Mouse (Mus musculus): ENCODE results near the gene Mpc2.

Mpc2 gene

DNA sequence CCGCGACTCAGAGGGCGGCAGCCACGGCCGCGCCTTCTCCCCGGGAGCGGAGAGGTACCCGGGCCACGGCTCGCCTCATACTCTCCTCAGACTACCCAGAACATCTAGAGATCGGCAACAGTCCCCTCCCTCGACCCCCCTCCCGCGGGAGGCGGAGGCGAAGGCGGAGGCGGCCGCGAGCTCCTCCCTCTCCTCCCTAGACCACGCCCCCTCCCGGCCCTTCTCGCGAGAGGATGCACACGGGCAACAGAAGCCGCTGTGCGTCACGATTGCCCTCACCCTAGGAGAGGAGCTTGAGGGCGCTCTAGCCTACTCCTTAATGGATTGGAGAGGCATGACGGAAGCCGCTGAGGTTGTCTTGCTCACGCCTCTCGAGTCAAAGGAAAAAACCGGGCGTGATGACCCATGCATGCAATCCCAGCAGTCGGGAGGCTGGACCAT, at the start of gene Mpc2, which contains the start of gene Dcaf6:
TSS of gene Mpc2 (plus strand) at position 278 of the 441 bp plus-strand sequence.
TSS of gene Dcaf6 (minus strand) at position 116 of the 441 bp plus-strand sequence.
- peak; percentile 100 for DNase-seq (ENCODE audit: low spot score in 2 of 2)

DNA sequence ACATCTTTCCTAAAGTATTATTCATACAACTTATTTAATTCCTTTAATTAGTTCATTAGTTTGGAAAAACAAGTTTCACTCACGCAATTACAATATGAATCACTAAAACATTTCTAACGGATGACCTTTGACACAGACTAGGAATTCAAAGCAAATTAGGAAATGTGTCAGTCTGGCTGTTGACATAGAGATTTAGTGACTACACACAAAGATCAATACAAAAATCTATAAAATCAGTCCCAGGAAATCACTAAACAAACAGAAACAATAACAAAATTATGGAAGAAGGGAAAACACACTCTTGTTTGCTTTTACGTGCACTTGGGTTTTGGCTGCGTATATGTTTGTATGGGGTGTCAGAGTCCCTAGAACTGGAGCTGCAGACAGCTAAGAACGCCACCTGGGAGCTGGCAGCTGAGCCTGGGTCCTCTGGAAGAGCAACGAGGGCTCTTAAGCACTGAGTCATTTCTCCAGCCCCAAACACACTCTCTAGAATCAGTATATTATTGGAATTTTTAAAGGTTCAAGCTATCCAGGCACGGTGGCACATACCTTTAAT, 39.0 kb upstream of the Mpc2 start:
- DNase-seq (ENCODE audit: low spot score in 2 of 2) = no peak

DNA sequence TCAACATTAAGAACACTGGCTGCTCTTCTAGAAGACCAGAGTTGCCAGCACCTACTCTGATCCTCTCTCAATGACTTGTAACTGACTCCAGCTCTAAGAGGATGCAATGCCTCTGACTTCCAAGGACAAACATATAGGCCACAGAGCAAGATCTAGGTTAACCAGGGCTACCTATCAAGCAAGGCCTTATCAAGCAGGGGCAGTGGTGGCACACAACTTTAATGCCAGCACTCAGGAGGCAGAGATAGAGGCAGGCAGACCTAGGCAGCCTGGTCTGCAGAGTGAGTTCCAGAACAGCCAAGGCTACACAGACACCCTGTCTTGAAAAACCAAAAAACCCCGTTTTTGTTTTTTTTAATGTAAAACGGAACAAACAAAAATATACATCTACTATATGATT, 34.2 kb upstream of the Mpc2 start:
- DNase-seq (ENCODE audit: low spot score in 2 of 2) = peak; percentile 9 to 15

DNA sequence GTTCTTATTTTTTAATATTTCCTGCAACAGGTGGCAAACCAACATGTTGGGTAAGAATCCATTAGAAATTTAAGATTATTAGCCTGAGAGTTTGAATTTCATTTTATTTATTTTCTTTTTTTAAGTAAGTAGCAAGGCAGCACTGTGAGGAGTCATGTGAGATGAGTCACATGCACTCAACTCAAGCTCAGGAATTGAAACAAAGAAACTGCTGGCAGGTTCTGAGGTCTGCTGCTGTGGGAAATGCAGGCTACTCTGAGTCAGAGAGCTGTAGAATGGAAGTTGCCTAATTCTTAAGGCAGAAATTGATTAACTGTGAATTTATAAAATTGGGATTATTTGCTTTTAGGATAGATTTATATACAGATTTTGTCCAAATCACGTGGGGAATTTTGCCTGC, 27.6 kb upstream of the Mpc2 start:
- DNase-seq (ENCODE audit: low spot score in 2 of 2) = no peak

DNA sequence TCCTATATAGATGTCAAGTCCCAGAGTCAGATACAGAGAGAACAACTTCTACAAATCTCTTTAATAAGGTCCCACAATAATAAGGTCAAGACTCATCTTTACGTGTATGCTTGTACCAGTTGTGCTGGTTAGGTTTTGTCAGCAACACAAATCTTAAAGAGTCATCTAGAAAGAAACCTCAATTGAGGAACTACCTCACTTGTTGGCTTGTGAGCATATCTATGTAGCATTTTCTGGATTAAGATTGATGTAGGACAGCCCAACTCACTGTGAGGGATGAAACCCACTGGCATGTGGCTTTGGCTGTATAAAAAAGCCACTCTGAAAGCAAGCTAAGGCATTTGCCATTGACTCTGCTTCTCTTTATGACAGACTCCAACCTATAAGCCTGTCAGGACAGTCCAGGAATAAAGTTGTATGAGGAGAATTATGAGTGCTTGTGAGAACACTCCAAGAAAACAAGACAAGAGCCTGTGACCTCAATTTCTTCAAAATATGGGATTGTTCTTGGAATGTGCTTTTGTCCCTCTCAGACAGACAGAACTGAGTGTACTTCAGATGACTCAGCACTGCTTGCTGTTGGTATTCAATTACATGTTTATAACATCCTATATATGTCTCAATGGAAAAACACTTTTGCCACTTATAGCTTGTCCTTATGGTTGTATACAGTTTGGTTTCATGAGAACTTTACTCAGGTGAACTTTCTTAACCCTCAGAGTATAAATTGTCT, 22.0 kb upstream of the Mpc2 start:
- no peak for DNase-seq (ENCODE audit: low spot score in 2 of 2)

DNA sequence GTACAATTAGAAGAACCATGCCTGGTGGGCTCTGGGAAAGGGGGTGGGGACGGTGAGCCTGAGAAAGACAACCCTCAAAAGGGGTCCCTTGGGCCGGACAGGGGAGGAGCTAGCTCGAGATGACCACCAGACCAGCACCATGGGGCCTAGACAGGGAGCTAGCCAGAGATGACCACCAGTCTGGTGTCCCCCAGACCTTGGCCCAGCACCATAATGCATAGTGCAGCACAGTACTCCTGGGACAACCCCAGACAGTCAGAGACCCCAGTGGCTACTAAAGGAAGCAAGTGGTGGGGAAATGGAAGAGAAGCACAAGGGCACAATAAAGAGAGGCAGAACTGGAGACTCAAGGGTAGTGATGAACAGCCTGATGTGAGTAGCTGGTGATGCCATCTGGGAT, 19.6 kb upstream of the Mpc2 start:
- DNase-seq (ENCODE audit: low spot score in 2 of 2) = no peak

DNA sequence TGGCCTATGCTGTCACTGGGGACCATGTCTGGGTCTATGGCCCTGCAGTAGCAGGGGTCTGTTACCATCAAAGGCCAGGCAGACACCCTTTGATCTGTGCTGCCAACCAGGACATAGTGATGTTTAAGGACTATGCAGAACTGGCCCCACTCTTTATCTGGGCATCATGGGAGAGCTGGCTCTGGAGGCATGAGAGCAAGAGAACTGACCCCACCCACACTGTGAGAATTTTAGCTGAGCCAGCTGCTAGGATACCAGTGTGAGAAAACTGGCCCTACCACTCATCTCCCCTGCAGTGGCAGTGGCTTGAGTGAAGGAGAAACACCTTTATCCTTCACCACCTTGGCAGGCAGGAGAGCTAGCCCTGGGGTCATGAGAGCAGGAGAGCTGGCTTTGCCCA, 19.2 kb upstream of the Mpc2 start:
- DNase-seq (ENCODE audit: low spot score in 2 of 2) = no peak

DNA sequence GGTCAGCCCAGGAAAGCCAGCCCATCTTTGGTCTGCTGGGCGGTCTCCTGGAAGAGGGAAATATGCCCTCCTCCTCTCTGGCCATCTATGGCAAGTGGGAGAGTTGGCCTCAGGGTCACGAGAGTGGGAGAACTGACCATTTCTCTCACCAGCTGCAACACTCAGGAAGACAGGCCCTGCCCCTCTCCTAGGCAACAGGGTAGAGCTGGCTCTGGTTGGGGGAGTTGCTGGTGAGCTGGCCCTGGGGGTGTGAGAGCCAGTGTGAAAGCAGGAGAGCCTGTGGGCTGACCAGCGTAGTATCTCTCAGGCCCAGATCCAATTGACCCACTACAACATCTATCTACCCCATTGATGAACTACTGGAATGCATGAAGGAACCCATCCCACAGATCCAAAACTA, 18.7 kb upstream of the Mpc2 start:
- DNase-seq (ENCODE audit: low spot score in 2 of 2) = no peak

DNA sequence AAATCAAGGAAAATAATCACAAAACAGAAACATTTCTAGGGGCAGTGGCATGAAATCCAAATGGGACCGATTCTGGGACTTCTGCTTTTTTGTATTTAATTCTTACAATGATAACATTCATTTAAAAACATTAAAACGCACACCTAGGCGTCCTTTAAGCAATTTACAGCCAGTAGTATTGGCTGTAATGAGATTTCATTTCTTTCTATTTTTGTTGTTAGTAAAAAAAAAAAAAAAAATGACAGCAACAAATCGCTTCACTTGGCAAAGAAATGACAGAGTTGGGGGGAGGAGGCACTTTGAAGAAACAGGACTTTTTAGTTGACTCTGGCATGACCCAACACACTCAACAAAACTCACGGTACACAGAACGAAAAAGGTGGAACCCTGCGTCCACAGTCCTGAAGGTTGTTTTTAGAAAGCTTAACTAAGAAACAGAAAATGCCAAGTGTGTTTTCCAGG, 1.4 kb upstream of the Mpc2 start:
- no peak for DNase-seq (ENCODE audit: low spot score in 2 of 2)

DNA sequence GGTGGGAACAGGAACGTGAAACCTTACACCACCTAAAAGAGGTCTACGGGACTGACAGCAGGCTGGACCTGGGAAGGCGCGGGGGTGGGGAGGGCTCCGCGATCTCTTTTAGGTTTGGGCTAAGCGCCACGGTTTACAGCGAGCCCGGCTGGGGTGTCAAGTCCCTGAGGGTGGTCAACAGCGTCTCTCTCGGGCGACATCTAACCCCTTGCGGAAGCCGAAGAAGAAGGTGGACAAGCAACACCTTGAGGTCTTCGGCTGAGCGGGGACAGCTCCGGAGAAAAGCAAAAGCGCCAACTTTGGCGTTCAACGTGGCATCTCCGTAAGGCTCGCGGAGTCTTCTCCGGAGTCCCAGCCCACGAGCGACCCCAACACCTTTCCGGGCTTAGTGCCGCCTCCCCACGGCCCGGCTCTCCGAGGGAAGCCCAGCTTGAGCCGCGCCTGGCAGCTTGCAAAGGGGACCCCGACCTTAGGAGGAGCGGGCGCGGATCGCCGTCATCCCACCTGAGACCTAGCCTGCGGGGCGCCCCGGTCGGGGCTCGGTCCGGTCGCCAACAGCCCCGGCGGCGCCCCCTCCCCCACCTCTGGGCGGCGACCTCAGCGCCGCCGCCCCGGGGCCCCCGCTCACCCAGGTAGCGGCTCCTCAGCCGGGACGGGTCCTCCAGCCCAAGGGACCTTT, 795 bp upstream of the Mpc2 start:
- peak; percentile 43 to 44 for DNase-seq (ENCODE audit: low spot score in 2 of 2)

DNA sequence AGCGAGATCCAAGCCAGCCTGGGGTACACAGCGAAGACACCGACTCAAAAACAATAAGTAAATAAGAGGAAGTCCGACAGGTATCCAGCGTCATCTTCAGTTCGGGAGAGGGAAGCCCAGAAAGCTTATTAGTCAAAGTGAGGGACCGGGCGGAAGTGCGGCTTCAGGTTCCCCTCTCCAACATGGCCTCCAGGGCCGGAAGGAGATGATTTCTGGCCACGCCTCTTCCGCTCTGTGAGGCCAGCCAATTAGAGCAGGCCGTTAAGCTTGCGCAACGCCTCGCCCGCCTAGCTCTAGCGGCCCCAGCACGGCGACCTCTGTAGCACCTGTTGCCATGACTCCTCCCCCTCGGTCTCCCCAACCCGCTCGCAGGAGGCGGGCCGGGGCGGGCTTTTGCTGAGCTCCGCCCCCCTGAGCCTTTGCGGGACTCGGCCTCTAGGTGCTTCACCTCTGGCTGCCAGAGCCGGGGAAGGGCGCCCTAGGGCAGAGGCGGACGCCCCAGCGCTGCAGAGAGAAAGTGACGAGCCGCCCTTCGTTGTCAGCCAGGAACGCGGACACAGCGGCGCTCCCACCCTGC, 452 bp downstream of the Mpc2 start:
- DNase-seq (ENCODE audit: low spot score in 2 of 2) = peak; percentile 99

DNA sequence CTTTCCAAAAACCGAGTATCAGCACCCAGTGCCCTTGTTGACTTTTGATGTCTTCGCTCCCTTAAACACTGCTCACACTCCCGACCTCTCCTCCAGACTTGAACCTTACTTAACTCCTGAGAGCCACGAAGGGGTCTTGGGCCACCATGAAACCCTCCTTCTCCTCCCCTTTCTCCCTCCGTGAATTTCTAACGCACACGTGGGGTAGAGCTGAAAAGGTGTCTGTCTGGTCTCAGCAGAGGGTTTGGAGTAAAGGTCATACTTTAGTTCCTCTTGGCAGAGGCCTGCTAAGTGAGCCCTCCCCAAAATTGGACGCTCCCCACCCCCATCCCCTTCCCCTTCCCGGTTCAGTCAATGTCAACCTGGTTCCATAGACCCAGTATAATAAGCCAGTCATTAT, 1.2 kb downstream of the Mpc2 start:
- DNase-seq (ENCODE audit: low spot score in 2 of 2) = no peak

DNA sequence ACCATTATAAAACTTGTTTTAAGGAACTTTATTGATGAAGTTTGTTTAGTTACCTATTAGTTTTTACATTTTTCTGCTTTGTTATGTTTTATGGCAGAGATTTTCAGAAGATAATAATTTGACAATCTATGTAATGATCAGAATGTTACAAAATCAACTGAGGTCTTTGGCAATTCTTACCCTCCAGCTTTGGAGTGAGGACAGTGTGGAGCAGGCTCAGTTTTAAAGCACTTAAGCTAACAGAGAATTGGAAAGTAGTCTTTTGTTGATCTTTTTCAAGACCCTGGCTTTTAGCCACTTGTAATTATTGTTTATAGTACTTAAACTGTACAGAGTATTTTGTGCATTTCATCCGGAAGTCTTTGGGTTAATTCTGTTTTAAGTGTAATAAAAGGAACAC, 2.4 kb downstream of the Mpc2 start:
- no peak for DNase-seq (ENCODE audit: low spot score in 2 of 2)

DNA sequence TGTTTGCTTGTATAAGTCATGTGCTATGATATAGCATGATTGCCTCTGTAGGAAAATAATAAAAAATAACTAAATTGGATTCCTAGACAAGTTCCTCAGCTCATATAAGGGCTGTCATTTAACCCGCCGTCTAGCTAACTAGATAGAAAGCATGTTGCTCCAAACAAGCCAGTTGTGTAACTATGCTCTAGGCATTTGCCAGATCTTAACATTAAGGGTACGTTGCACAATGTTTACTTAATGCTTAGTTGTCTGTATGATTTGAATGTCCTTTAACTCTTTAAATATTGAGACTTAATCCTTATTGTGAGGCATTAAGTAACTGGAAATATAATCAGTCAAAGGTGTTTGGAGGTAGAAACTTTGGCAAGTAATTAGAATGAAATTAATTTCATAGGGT, 4.1 kb downstream of the Mpc2 start:
- no peak for DNase-seq (ENCODE audit: low spot score in 2 of 2)

DNA sequence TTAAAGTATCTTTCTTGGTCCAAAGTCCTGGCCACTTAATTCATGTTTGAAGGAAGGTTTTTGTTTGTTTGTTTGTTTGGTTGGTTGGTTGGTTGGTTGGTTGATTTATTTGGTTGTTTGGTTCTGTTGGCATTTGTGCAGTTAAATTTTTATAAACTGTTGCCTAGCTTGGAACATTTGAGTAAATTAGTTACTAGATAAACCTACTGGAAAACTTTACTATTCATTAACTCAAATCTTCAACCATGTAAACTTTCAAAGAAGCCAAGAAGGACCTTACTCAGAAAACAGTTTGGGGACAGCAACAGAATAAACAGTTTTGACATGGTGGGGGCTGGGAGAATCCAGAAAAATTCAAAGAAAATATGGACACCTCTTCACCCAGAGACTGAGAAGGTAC, 8.5 kb downstream of the Mpc2 start:
- DNase-seq (ENCODE audit: low spot score in 2 of 2) = no peak

DNA sequence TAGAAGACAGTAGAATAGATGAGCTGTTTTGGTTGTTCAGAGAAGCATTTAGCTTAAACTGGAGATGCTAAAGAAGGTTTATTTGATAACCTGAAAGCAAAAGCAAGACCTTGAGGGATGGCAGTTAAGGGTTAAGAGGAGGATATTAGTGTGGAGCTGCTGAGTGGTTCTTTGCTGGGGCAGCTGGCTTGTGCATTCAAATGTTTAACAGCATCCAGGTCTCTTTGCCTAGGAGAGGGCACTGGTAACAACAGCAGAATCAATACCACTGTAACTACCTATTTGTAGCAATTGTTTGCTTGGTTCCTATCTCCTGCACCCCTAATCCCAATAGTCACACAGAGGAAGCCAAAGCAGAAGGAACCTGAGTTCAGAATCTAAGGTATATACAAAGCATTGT, 9.3 kb downstream of the Mpc2 start:
- no peak for DNase-seq (ENCODE audit: low spot score in 2 of 2)

DNA sequence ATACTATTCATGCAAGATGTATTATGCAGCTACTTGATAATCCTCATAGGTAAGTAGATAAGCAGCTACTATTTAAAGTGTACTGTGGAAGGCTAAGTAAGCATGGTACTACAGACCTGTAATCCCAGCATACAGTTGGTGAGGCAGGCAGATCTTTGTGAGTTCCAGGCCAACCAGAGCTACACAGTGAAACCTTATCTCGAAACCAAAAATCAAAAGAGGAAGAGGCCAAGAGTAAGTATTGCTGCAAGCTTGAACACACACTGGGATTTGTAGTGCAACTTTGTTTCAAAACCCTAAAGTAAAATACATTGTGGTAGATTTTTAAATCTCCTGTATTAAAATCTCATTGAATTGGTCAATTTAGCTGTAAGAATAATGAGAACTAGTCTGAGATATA, 11.1 kb downstream of the Mpc2 start:
- no peak for DNase-seq (ENCODE audit: low spot score in 2 of 2)

DNA sequence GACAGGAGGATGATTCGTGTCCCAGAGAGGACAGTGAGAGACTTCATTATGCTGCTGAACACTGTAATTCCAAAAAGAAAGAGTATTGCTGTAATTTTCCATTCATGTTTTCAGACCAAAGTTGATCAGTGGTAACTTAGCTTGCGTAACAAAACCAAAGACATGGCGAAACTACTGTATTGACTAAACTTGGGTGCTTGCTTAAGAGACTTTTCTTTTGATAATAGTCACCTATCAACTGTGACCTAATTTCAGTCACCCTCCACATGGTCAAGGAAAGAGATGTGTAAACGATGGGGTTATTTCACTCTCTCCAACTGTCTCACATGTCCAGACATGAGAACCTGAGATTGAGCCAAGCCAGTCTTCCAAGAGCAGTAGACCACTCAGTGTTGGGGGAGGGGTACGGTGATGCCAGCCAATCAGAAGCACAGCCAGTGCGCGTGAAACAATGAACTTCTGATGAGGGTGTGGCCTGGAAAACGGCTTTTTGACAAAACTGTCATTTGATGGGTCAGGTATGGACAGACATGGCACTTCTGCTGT, 24.3 kb downstream of the Mpc2 start, which contains the start of gene Adcy10:
TSS of gene Adcy10 (plus strand) at position 496 of the 546 bp plus-strand sequence.
- DNase-seq (ENCODE audit: low spot score in 2 of 2) = no peak

DNA sequence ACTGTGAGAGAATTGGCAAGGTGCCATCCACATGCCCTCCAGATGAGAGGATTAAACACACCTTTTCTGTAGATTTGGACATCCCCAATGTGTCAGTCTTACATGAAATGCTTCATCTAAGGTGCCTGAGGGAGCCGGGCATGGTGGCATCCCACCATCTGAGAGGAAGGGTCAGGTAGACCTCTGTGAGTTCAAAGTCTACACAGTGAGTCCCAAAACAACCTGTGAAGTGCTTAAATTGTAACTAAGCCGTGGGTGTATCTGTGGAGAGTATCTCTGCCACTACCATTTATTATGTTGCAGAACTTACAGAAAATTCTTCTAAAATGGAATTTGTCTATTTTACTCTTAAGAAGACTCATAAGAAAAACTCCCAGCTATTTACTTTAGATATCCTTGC, 25.7 kb downstream of the Mpc2 start:
- DNase-seq (ENCODE audit: low spot score in 2 of 2) = no peak

DNA sequence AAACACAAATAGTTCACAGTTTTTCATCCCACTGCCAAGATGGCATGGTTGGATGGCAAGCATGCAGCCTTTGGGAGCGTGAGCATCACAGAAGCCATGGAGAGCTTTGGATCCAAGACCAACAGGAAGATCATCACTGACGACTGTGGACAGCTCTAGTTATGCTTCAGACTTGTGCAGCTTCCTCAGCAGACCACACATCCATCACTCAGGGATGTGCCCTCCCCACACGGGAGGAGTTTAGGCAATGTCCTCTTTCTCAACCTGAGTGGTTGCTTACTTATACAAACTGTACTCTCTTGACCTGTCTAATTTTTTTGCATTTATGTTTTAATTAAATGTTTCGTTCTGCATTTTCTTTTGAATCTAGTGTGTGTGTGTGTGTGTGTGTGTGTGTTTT, 28.8 kb downstream of the Mpc2 start:
- DNase-seq (ENCODE audit: low spot score in 2 of 2) = no peak

DNA sequence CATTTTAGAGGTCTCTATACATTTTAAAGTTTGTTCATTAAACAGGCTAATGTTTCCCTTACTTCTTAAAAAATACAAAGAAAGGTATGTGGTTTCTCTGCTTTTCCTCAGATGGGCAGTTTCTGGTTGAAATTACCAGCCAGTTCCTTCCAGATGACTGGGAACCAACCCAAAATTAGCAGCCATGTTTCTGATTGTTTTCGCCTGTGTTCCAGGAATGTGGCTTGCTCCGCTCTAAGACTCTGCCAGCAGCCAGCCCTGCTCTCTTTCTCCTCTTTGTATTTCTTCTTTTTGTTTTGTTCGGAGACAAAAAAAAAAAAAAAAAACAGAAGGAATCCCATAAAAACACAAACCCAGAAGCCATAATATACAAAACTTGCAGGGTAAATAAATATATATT, 38.4 kb downstream of the Mpc2 start:
- DNase-seq (ENCODE audit: low spot score in 2 of 2) = no peak

DNA sequence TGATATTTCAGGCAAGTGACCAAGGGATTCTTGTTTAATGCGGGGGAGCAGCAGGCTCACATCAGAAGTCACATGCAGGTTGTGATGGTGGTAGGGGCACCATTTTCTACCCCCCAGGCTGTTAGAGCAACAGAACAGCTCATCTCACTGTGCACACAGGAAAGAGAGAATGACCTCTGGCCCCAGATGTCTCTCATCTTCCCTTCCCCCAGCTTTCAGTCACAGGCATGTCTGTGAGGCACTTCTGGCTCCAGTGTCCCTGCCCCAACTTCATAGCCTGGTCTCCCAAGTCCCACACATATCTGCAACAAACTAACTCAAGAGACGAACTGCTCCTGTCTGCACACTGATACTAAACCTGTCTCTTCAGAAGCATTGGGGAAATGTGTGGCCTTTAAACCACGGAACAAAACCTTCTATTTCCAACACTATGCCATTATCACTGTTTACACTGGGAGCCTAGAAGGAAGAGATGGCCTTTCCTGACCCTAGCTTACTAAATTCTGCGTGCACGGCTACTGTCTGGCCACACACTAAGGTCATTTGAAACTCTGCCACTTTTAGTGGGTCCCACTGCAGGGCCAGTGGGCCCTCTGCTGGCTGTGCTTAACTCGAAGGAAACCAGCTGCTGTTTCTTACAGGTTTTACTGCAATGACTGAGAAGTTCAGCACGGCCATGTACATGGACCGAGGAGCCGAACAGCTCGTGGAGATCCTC, 43.0 kb downstream of the Mpc2 start:
- peak in 1 of 2 experiments; percentile 17 for DNase-seq (ENCODE audit: low spot score in 2 of 2)
